Mouse (Mus musculus) thymus, postnatal 10 days (tissue): Measurements from ENCODE around the gene Fbxo41.

Experiments used
- DNase-seq, 2 experiments: peaks; one replicate each; pipeline ENCODE4 v3.0.0; 2021; ENCODE audit warnings: low spot score in 2 of 2

Fbxo41 gene

DNA sequence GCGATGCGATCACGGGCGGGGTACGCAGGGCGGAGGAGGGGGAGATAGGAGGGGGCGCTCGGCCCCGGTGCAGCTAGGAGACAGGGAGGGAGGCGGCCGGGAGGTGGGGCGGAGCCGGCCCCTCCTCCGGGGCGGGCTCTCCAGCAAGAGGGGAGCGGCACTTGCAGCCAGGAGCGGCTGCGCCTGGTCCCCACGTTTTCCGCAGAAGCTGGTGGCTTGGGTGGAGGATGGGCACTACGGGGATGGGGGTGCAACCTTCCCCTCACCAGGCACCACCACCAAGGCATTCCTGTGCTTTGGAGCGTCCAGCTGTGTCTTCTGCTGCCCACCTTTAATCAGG is at the start of gene Fbxo41:
TSS of gene Fbxo41 (minus strand) at position 84 of the 340 bp plus-strand sequence.
- no peak for DNase-seq

GRCm38 (mm10) chr6:85547642-85548041 is 44.8 kb upstream of the Fbxo41 start:
- no peak for DNase-seq

DNA sequence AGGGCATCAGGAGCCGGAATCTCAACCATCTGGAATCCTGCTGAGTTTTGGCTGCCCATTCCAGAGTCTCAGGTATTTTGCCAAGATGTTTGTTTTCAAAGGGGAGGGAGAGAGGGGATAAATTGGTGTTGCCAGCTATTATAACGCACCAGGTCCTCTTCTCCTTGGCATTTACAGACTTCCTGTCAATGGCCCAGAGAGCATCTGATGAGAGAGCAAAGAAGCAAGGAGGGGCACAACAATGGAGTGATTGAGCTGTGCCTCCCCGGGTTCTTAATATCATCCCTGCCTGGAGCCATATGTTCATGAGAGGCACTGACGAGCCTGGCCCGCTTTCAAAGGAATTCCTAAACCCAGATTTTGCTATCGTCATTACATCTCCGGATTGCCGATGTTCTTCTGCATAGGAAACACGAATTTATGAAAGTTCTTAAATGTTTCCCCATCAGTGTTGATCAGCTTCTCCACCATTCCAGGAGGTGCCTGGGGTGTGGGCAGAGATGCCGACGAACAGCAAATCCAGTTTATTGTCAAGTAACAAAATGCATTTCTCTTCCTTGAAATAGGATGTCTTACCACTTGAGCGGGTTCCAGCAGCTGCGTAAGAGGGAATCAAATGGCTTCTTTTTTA is 41.6 kb upstream of the Fbxo41 start:
- DNase-seq, result no peak

DNA sequence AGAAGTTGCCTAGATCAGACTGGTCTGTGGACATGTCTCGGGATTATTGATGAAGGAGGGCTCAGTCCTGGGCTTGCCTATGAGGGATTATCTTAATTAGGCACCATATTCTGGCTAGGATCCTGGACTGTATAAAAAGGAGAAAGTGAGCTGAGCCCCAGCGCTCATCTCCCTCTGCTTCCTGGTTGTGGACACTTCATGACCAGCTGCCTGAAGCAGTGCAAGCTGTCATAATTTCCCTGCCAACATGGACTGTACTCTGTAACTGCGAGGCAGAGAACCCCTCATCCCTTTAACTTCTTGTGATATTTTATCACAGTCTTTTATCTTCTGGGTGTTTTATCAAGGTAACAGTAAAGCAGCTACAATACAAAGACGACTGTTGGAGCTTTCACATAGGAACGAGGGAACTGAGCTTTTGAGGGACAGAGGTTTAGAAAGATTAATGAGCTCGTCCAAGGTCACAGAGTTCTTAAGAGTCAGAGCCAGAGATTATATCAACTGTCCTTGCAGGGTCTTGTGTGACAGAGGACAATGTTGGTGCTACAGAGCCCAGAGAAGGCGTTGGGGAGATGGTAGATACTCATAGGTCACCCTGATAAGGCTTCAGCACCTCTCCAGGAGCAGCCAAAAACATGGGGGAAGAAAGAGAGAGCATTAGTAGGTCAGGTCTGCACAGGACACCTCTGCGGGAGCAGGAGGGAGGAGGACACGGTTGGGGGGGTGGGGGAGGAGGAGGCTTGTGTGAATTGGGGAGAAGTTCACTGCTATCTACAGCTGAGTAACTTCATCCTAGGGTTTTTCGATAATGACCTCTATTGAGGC is 40.8 kb upstream of the Fbxo41 start:
- no peak for DNase-seq

DNA sequence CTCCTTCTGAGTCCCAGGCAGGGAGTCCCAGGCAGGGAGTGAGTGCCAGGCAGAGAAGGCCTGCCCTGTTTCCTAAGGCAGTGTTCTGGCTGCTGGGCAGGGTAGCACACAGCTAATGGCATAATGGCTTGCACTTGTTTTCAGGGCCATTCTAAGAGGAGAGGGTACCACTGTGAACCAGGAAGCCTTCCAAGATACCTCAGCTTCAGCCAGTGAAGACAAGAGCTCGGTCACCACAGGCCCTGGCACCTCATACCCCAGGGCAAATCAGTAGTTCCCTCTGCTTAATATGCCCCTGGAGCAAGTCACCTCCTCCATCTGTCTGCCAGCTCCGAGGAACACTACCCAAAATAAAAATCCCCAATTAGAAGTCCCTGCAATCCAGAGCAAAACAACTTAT is 20.0 kb upstream of the Fbxo41 start:
- DNase-seq, result no peak

GRCm38 (mm10) chr6:85522026-85522425 is 19.2 kb upstream of the Fbxo41 start:
- DNase-seq, result no peak

DNA sequence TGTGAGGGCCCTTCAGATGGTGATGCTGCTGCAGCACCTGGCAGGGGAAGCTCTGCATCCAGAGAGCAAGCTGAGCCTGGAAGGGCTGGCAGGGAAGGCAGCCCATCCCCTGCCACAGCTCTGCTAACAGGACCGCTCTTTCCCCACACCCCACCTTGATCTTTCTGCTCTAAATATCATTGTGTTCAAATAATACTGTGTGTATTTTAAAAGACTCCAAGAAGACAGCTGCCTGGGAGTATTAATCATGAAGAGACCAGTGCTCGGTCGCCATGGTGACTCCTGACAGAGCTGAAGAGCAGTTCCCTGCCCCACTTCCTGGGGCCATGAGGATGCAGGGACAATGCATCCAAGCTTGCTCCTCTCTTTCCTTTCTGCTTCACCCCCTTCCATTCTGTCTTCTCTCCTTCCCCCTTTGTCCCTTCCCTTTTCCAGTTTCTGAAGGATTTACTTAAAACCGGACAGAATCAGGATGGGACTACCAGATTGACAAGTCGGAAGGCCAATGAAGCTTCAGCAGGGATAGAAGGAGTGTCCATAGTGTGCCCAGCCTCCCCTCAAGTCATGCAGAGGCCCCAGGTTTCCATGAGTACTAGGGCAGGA is 15.4 kb upstream of the Fbxo41 start:
- no peak for DNase-seq

GRCm38 (mm10) chr6:85515941-85516340 is 13.1 kb upstream of the Fbxo41 start:
- no peak for DNase-seq

GRCm38 (mm10) chr6:85513531-85513910 is 10.7 kb upstream of the Fbxo41 start, which contains the start of gene Egr4:
Gene Egr4 (minus strand): TSS chr6:85513589.
- DNase-seq, result peak; percentile 17 to 27

- peak in 1 of 2 experiments; percentile 3 for DNase-seq
Measured at GRCm38 (mm10) chr6:85512577-85513530, 10.1 kb upstream of the Fbxo41 start.

DNA sequence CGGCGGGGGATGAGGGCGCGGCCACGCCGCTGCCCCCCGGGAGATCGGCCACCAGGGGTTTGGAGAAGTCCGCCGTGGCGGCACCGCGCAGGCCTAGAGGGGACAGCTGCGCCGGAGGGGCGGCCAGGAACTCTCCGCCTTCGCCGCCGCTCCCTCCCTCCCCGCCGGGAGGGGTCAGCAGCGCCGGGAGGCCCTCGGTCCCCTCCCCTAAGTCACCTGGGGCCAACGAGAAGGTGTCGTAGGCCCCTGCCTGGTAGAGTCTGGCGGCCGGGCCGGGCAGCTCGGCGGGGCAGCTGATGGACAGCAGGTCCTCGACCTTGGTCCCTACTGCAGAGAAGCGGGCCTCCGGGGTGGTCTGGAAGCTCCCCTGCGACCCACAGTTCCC is 9.3 kb upstream of the Fbxo41 start:
- DNase-seq, result no peak

DNA sequence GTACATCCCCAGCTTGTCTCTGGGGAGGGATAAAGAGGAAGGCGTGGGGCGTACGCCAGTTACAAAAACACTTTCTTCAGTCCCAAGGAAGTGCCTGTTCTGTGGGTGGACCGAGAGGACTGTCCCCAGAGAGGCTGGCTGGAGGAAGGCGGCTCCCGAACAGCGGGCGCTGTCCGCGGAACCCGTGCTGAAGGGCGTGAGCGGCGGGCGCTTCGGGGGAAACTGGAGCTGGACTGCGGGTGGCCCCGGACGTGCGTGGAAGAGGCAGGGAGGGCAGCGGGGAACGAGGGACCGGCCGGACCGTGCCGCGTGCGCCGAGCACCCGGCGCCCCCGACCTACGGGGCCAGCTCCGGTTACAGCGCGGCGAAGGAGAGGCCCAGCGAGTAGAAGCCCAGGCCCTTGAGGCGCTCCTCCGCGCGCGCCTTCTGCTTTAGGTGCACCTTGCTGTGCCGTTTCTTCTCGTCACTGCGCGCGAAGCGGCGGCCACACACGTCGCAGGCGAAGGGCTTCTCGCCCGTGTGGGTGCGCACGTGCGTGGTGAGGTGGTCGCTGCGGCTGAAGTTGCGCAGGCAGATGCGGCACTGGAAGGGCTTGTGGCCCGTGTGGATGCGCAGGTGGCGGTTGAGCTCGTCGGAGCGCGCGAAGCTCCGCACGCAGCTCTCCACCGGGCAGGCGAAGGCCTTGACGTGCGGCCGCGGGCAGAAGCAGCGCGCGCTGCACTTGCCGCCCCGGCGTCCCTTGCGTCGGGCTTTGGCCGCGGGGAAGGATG is 8.7 kb upstream of the Fbxo41 start:
- DNase-seq, result no peak

GRCm38 (mm10) chr6:85510476-85510875 is 7.7 kb upstream of the Fbxo41 start:
- DNase-seq, result peak in 1 of 2 experiments; percentile 9

GRCm38 (mm10) chr6:85508602-85509001 is 5.8 kb upstream of the Fbxo41 start:
- DNase-seq, result no peak

DNA sequence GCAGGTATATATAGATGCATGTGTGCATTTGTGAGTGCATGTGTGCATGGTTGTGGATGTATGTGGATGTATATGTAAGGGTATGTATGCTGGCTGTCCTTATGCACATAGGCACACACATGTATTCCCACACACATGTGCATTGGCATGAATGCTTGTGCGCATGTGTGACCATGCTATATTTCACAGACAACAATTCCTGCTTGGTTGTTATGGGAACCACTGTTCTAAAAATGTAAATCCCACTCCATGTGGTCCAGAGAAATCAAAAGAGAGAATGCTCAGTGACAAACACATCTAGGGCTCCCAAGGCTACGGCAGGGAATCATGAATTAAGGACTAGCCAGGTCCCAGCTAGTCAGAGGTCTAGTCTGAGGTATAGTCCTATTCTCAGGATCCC is 2.1 kb upstream of the Fbxo41 start:
- no peak for DNase-seq

- DNase-seq, result no peak
Measured at GRCm38 (mm10) chr6:85502103-85502910, 487 bp downstream of the Fbxo41 start.

GRCm38 (mm10) chr6:85501571-85502102 is 1.2 kb downstream of the Fbxo41 start:
- no peak for DNase-seq

DNA sequence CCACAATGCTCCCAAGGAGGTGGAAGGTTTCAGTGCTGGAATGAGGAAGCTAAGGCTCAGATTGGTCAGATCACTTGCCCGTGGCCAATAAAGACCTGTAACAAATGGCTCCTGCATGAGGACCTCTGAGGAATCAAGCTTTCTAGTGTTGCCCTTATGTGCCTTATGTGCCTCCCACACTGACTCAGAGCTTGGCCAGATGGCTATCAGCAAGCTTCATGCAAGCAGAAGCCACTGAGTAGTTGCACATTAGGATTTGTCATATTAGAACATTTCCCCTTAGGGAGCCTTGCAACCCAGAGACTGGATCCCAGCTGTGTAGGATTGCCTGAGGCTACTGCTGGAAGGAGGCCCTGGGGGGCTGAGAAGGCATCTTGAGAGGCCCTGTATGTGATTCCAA is 2.4 kb downstream of the Fbxo41 start:
- DNase-seq, result no peak

DNA sequence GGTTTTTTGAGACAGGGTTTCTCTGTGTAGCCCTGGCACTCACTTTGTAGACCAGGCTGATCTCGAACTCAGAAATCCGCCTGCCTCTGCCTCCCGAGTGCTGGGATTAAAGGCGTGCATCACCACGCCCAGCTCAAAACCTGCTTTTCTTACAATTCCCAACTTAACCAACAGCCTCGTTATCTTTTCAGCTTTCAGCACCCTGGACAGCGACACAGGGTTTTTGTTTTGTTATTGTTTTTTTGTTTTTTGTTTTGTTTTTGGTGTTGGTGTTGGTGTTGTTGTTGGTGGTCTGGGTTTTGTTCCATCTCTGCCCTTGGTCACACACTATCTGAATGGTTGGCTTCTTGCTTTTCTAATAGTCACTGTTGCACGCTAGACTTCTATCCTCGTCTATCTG is 4.6 kb downstream of the Fbxo41 start:
- no peak for DNase-seq

GRCm38 (mm10) chr6:85496976-85497375 is 5.8 kb downstream of the Fbxo41 start:
- no peak for DNase-seq
